Mouse (Mus musculus) liver, embryonic 14.5 days (tissue): ENCODE results near the gene Stmn1. TPM values are rescaled to one million over a fixed set of nuclear protein-coding genes. Genes with fewer than 3 reads are reported as not detected.
A peak's percentile ranks its signal among the peaks of the same experiment; 100 is the strongest.
"Not testable (repeated sequence)": the region's sequence is repeated elsewhere in the genome, so short reads cannot be mapped to it uniquely, and the experiment has no call there.

Source experiments
- ATAC-seq: fragments of 200-750 bp; cut with Nextera tagmentation; 2 replicates; pipeline ENCODE4 v1.8.0; 2017; ENCODE audit warnings: moderate number of reproducible peaks, mild to moderate bottlenecking, moderate library complexity; ENCODE audit not compliant: insufficient read depth
- DNase-seq, 3 experiments: peaks; one replicate each; pipeline ENCODE4 v3.0.0-alpha.2; 2012 to 2013; ENCODE audit warnings: low read depth in 3 of 3, low spot score in 3 of 3
- H3K27ac ChIP-seq: fragments of 300-500 bp; sonication (generic); 2 replicates; pipeline ENCODE4 v1.5.1; 2014; ENCODE audit warnings: moderate library complexity, mild to moderate bottlenecking, control low read depth, inconsistent platforms
- H3K27me3 ChIP-seq: fragments of 300-500 bp; sonication (generic); 2 replicates; pipeline ENCODE4 v1.6.1; 2014; ENCODE audit warnings: mild to moderate bottlenecking, low read length, moderate library complexity; ENCODE audit not compliant: control insufficient read depth, insufficient read depth
- H3K36me3 ChIP-seq: fragments of 300-500 bp; sonication (generic); replicated peaks from 2 replicates; pipeline ENCODE4 v1.6.1; 2014; ENCODE audit warnings: low read depth; ENCODE audit not compliant: control insufficient read depth, insufficient read depth
- H3K4me1 ChIP-seq, 2 experiments: fragments of 200-500 bp in 1 of 2; fragments of 300-500 bp in 1 of 2; sonication (generic) in 1 of 2; replicated peaks; 2 replicates each; pipeline ENCODE4 v1.6.1; 2012 to 2014; ENCODE audit warnings: antibody characterized with exemption in 1 of 2, inconsistent platforms in 1 of 2, low read length in 1 of 2; ENCODE audit not compliant: control insufficient read depth in 2 of 2, insufficient read depth in 2 of 2
- H3K4me2 ChIP-seq: fragments of 300-500 bp; sonication (generic); 2 replicates; pipeline ENCODE4 v1.6.1; 2014; ENCODE audit warnings: low read depth, mild to moderate bottlenecking, control low read depth, moderate library complexity
- H3K4me3 ChIP-seq, 2 experiments: fragments of 200-500 bp in 1 of 2; fragments of 300-500 bp in 1 of 2; sonication (generic) in 1 of 2; 2 replicates each; pipeline ENCODE4 v1.5.1; 2012 to 2014; ENCODE audit warnings: low read depth in 2 of 2, low read length in 2 of 2, mild to moderate bottlenecking in 2 of 2, control low read depth in 1 of 2, inconsistent platforms in 1 of 2, moderate library complexity in 1 of 2; ENCODE audit not compliant: insufficient read depth in 1 of 2
- H3K9ac ChIP-seq: fragments of 300-500 bp; sonication (generic); replicated peaks from 2 replicates; pipeline ENCODE4 v1.6.1; 2014; ENCODE audit warnings: mild to moderate bottlenecking, control low read depth, moderate library complexity
- H3K9me3 ChIP-seq: fragments of 300-500 bp; sonication (generic); 2 replicates; pipeline ENCODE4 v1.6.1; 2016; ENCODE audit warnings: low read length, mixed read lengths; ENCODE audit not compliant: control insufficient read depth
- CTCF ChIP-seq: IDR thresholded peaks from 2 replicates; pipeline ENCODE4 v1.5.1; 2016; ENCODE audit warnings: antibody characterized with exemption, low read depth, control low read depth
- EP300 ChIP-seq: IDR thresholded peaks from 2 replicates; pipeline ENCODE4 v1.6.1; 2016; ENCODE audit warnings: antibody characterized with exemption, low read depth
- WGBS: fragments of 180-500 bp; shearing (Covaris S2); extraction: QIAGEN DNeasy Blood & Tissue Kit; methylation state at CpG from one replicate; pipeline ENCODE4 v1.1.7; 2014; ENCODE audit not compliant: insufficient replicate concordance; 5-methylcytosine and 5-hydroxymethylcytosine counted together
- polyA plus RNA-seq, 2 experiments: library from polyadenylated mRNA; depleted of rRNA in 1 of 2; stranded (reverse) in 1 of 2; unstranded in 1 of 2; fragments of >200 nt; fragmentation: Nextera tagmentation in 1 of 2; extraction: Ambion mirVana in 1 of 2; gene quantifications; 2 replicates each; pipeline versions ENCODE4 v1.2.1 to v1.2.3; 2012 to 2014

The Stmn1 gene
- polyA plus RNA-seq, 2 experiments: 104 to 404 TPM

GRCm38 (mm10) chr4:134495546-134495923 is 27.4 kb downstream of the Stmn1 start:
- H3K27ac ChIP-seq: no peak overlapping the region
- no peaks in the 10 kb centered on the region for H3K36me3 ChIP-seq
- no peak overlapping the region for H3K4me3 ChIP-seq
- H3K4me2 ChIP-seq: no peak overlapping the region
- WGBS: 65% methylated on average over 5 of the region's 5 CpGs
- H3K9ac ChIP-seq: no peak overlapping the region
- TF ChIP-seq CTCF (no peak), EP300 (no peak)
- H3K9me3 ChIP-seq: no peaks in the 10 kb centered on the region; the same call in 1 of the 2 replicates
- DNase-seq (no peak), ATAC-seq (no peak)
- H3K27me3 ChIP-seq: no peaks in the 10 kb centered on the region; the same call in 1 of the 2 replicates
- peaks cover 25 to 34% of the 10 kb centered on the region in 2 experiments for H3K4me1 ChIP-seq

DNA sequence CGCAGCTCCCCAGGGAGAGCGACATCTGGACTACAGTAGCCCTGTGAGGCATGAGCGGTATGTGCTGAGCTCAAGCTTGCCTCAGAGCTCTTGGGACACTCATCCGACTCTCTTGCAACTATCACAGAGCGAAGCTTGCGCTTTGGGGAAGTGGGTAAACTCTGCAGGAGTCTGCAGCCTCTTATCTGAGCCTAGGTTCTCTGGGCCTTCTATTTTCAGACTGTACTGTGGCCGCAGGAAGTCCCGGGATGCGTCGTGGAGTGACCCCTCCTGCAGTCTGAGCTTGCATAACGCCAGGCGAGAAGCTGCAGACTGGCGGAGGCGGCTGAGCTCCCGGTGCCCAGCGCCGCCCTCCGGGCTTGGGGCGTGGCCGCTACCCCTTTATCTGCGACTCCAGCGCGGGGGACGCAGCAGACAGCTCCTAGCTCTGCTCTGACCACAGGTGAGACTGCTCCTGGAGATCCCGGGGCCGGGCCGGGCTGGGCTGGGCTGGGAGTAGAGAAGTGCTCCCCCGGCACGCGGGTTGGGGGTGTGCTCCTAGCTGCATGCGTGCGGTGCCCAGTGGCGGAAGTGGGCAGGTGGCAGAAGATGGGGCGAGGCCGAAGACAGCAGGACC is 28.6 kb downstream of the Stmn1 start, which contains the start of gene Paqr7:
Paqr7 (plus strand) TSS at position 103 of the 616 bp plus-strand sequence.
- H3K4me2 ChIP-seq: peak within 1 kb of the TSS; percentile 74
- H3K27ac ChIP-seq: peak within 1 kb of the TSS; percentile 18
- DNase-seq (peak in 2 of 3 experiments; percentile 59 to 60), ATAC-seq (peak; percentile 83)
- 1% methylated on average over 35 of the region's 35 CpGs for WGBS
- no peaks in the 10 kb centered on the region; the same call in 1 of the 2 replicates for H3K27me3 ChIP-seq
- no peaks in the 10 kb centered on the region for H3K36me3 ChIP-seq
- H3K9me3 ChIP-seq: no peaks in the 10 kb centered on the region
- TF ChIP-seq EP300: 0 out of 2 replicates have a peak, but pooled peaks have one; percentile 28
- 0 out of 2 replicates have a peak, but pooled peaks have one; percentile 19 for TF ChIP-seq CTCF
- H3K4me1 ChIP-seq: peaks cover 25 to 34% of the 10 kb centered on the region in 2 experiments
- H3K9ac ChIP-seq: peak within 1 kb of the TSS; percentile 45
- peak within 1 kb of the TSS; percentile 31 to 51 for H3K4me3 ChIP-seq

DNA sequence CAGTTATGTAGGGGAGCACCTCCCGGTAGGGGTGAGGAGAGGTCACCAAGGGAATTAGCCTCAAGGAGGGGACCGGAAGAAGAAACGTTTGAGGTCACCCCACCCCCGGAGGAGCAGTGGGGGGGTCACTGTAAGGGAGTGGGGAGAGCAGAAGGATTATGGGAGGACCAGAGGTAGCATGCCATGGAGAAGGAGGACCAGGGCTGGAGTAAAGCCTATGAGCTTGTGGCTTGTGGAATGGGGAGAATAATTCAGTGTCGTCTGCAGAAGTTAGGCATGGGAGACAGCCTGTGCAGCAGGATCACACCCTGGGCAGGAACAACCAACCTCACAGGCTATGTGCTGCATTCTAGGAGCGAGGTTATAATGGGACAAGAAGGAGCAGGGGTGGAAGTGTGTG is 29.1 kb downstream of the Stmn1 start:
- no peak for TF ChIP-seq CTCF
- no peak for TF ChIP-seq EP300
- Histone ChIP-seq H3K4me1 (peaks cover 25 to 34% of the 10 kb centered on the region in 2 experiments), H3K9me3 (no peaks in the 10 kb centered on the region), H3K4me2 (peak overlapping the region; percentile 74), H3K4me3 (peak overlapping the region; percentile 31 to 51), H3K36me3 (no peaks in the 10 kb centered on the region), H3K27ac (no peak overlapping the region), H3K9ac (peak overlapping the region; percentile 45), H3K27me3 (no peaks in the 10 kb centered on the region; the same call in 1 of the 2 replicates)
- DNase-seq (no peak), ATAC-seq (peak; percentile 21)
- WGBS: 8% methylated on average over 6 of the region's 6 CpGs

DNA sequence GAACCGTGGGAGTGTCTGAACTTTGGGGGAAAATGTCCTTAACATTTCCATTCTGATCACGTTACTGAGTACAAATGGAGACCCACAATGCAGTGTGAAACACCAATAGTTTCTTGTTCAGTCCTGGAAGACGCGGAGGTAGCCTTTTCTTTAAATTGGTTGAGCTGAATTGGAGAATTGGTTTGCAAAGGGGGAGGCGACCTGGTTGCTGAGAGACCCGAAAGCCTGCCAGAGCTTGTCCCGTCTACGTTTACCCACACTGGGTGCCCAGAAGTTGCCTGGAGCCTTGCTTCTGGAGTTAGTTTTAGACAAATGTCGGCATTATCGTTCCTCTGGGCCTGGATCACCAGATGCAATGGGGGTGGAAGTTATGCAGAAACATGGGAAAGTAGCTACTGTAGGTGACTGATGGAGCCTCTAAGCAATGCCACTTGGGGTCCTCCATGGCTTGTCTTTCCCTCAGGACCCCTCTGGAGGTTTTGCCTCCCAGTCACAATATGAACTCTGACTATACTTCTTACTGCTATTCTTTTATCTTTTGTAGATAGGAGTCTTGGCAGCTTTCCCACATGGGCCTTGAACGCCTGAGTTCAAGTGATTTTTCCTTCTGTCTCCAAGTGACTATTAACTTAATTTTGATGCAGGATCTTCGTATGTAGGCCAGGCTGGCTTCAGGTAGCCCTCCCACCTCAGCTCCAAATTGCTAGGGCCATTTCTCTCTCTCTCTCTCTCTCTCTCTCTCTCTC is 30.0 kb downstream of the Stmn1 start:
- Histone ChIP-seq H3K4me1 (peaks cover 25 to 34% of the 10 kb centered on the region in 2 experiments), H3K9ac (no peak overlapping the region), H3K27me3 (no peaks in the 10 kb centered on the region; the same call in 1 of the 2 replicates), H3K4me2 (peak overlapping the region; percentile 74), H3K4me3 (no peak overlapping the region), H3K36me3 (no peaks in the 10 kb centered on the region), H3K9me3 (no peaks in the 10 kb centered on the region), H3K27ac (no peak overlapping the region)
- DNase-seq (no peak), ATAC-seq (no peak)
- no peak for TF ChIP-seq EP300
- no peak for TF ChIP-seq CTCF
- 50% methylated on average over 12 of the region's 12 CpGs for WGBS

DNA sequence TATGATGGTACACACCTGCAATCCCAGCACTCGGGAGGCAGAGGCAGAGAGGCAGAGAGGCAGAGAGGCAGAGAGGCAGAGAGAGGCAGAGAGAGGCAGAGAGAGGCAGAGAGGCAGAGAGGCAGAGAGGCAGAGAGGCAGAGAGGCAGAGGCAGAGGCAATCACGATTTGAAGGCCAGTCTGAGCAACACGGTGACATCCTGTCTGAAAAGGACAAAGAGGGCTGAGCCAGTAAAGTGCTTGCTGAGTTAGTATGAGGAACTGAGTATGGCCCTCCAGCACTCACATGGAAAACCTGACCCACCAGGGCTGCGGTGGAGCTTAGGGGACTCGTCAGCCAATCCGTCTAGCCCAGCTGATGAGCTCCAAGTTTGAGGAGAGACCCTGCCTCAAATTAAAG is 30.9 kb downstream of the Stmn1 start:
- H3K4me1 ChIP-seq: peaks cover 25 to 40% of the 10 kb centered on the region in 2 experiments
- WGBS: 50% methylated on average over 6 of the region's 6 CpGs
- H3K9ac ChIP-seq, DNase-seq, H3K4me2 ChIP-seq, H3K27me3 ChIP-seq, H3K4me3 ChIP-seq, ATAC-seq, H3K27ac ChIP-seq, H3K9me3 ChIP-seq, H3K36me3 ChIP-seq: not testable (repeated sequence)
